Mouse (Mus musculus) embryonic fibroblast, embryonic 13.5 days (primary cell): ENCODE measurements at regions not wholly inside any gene's neighbourhood (a gene's known extent, or its start where the extent isn't known, plus 50 kb on each side); places are given as distances from the start of the nearest gene placed in this dataset.

ENCODE experiments used
- CTCF ChIP-seq: IDR thresholded peaks from 2 replicates; pipeline ENCODE4 v1.5.1; 2011; ENCODE audit warnings: mild to moderate bottlenecking, control low read depth, low read length, moderate library complexity, borderline replicate concordance; ENCODE audit not compliant: insufficient read depth
- POLR2A ChIP-seq: IDR thresholded peaks from 2 replicates; pipeline ENCODE4 v1.6.1; 2011; ENCODE audit warnings: low read depth, mild to moderate bottlenecking, control low read depth, low read length, moderate library complexity

GRCm38 (mm10) chr9:85003414-85003813 is 309.2 kb upstream of the Gm11114 start:
- TF ChIP-seq CTCF (no peak), POLR2A (no peak)
